Mouse (Mus musculus) CD4-positive, CD25-positive, alpha-beta regulatory T cell, adult 9 weeks (primary cell): Measurements from ENCODE around the gene Epm2a. TPM values are rescaled to one million over a fixed set of nuclear protein-coding genes. Genes with fewer than 3 reads are reported as not detected.

ENCODE experiments used
- polyA plus RNA-seq: library from polyadenylated mRNA; unstranded; fragments of 100-300 nt; shearing (Covaris generic); gene quantifications from one replicate; pipeline ENCODE4 v1.2.1, GENCODE M21; 2017

The Epm2a gene
- polyA plus RNA-seq: not detected

GRCm38 (mm10) chr10:11343205-11344141 is at the start of gene Epm2a:
TSS of gene Epm2a (plus strand) at chr10:11343404.

Other genes starting within 250 kb of the Epm2a start
- 71.1 TPM for gene Shprh, start 194.0 kb upstream of the Epm2a start, polyA plus RNA-seq
- 1.7 TPM for gene Fbxo30, start 62.1 kb upstream of the Epm2a start, polyA plus RNA-seq